Mouse (Mus musculus) liver, adult 10 weeks (tissue): Measurements from ENCODE around the gene Tnfrsf25. TPM values are rescaled to one million over a fixed set of nuclear protein-coding genes. Genes with fewer than 3 reads are reported as not detected.

ENCODE experiments used
- polyA plus RNA-seq: library from polyadenylated mRNA; stranded (reverse); fragments of 350-450 nt; fragmentation: Illumina TruSeq; extraction: RNeasy Lipid Tissue Mini Kit (QIAGEN cat#74804); gene quantifications from one replicate; pipeline ENCODE4 v1.2.3, GENCODE M21; 2014; ENCODE audit warnings: low read depth, low replicate concordance

Gene Tnfrsf25
- not detected for polyA plus RNA-seq

DNA sequence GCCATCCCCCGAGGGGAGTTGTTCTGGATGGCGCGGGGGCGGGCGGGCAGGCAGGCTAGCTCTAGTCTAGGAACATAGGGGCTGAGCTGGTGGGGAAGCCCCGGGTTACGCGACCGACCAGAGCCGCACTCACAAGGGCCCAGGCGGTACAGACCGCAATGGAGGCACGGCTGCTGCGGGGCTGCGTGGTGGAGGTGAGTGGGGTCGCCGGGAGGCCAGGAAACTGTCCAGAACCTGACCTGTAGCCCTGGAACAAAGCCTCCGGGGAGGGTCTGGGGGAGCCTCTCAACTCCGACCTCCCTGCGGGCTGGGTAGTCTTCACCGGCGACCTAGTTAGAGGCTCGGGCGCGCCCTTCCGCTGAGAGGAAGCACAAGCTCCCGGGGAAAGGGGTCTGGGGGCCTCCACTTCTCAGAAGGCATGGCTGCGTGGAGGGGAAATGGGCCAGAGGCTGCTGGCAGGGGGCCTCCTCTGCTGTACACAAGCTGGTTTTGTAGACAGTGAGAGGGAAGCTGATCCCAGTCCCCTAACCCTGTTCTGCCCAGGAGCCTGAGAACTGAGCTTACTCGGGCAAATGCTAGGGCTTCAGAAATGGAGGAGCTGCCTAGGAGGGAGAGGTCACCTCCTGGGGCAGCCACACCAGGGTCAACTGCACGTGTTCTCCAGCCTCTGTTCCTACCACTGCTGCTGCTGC, at the start of gene Tnfrsf25:
Gene Tnfrsf25, plus strand, starts transcription at position 14 of the 692 bp plus-strand sequence.

GRCm38 (mm10) chr4:152072121-152072601, 43.6 kb upstream of the Tnfrsf25 start, which contains the start of gene Plekhg5:
Plekhg5 (plus strand) TSS chr4:152072498.

GRCm38 (mm10) chr4:152151966-152152544, 36.3 kb downstream of the Tnfrsf25 start, which contains the start of gene Espn:
Espn (minus strand) TSS chr4:152152371.

DNA sequence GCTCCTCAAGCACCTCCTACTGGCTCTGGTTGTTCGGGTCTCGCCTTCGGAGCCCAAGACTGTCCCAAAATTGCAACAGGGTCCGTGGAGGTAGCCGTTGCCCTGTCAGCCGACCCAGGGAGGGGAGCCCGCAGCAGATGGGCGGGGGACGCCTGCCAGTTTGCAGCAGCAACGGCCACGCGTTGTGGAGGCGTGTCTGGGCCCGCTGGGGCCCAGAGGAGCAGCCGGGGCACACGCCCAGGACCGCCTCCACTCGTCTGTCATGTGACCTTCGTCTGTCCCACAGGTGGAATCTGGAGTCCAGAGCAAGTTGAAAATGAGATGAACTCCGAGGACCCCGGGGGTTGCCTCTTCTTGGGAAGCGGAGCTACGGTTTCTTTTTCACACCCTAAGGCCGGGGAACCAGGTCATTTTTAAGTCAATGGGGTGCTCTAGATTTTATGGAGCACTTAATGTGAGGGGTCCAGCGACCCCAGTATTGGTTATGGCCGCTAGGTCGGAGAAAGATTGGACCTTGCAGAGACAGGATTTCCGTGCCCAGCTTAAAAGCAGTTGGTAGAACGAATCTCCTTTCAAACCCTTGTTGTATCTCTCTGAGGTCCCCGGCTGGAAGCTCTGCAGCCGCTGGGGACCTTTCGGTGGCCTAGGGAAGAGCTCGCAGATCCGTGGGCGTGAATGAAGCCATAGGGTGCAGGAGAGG, 43.0 kb downstream of the Tnfrsf25 start, which contains the start of gene Hes2:
Gene Hes2, plus strand, starts transcription at position 283 of the 700 bp plus-strand sequence.

Other genes starting within 250 kb of the Tnfrsf25 start
- gene Dnajc11, start 182.2 kb upstream of the Tnfrsf25 start, polyA plus RNA-seq = 24.7 TPM
- gene Thap3, start 126.9 kb upstream of the Tnfrsf25 start, polyA plus RNA-seq = not detected
- gene Phf13, start 119.7 kb upstream of the Tnfrsf25 start, polyA plus RNA-seq = 3.0 TPM
- 3.1 TPM for gene Klhl21, start 107.1 kb upstream of the Tnfrsf25 start, polyA plus RNA-seq
- gene Zbtb48, start 88.3 kb upstream of the Tnfrsf25 start, polyA plus RNA-seq = 2.8 TPM
- not detected for gene Tas1r1, start 77.4 kb upstream of the Tnfrsf25 start, polyA plus RNA-seq
- 5.8 TPM for gene Nol9, start 76.6 kb upstream of the Tnfrsf25 start, polyA plus RNA-seq
- gene Plekhg5, start 43.4 kb upstream of the Tnfrsf25 start, polyA plus RNA-seq = 0.13 TPM
- gene Espn, start 36.4 kb downstream of the Tnfrsf25 start, polyA plus RNA-seq = not detected
- gene Hes2, start 42.9 kb downstream of the Tnfrsf25 start, polyA plus RNA-seq = not detected
- 1.0 TPM for gene Acot7, start 62.2 kb downstream of the Tnfrsf25 start, polyA plus RNA-seq
- gene Gpr153, start 158.3 kb downstream of the Tnfrsf25 start, polyA plus RNA-seq = 0.16 TPM
- gene Hes3, start 175.7 kb downstream of the Tnfrsf25 start, polyA plus RNA-seq = not detected
- 5.8 TPM for gene Icmt, start 181.3 kb downstream of the Tnfrsf25 start, polyA plus RNA-seq
- gene Rnf207, start 203.1 kb downstream of the Tnfrsf25 start, polyA plus RNA-seq = not detected
- gene Rpl22, start 209.8 kb downstream of the Tnfrsf25 start, polyA plus RNA-seq = 188 TPM
- not detected for gene Chd5, start 222.7 kb downstream of the Tnfrsf25 start, polyA plus RNA-seq